Mouse (Mus musculus) cerebellum, adult 2 months (tissue): ENCODE results near the gene Sdhc. TPM values are rescaled to one million over a fixed set of nuclear protein-coding genes. Genes with fewer than 3 reads are reported as not detected.

ENCODE experiments used
- DNase-seq, 2 experiments: peaks; one replicate each; pipeline ENCODE4 v3.0.0; 2021
- H3K27ac ChIP-seq: fragments of 200-500 bp; 2 replicates; pipeline ENCODE4 v1.5.1; 2012; ENCODE audit warnings: low read length, control low read depth, inconsistent platforms; ENCODE audit not compliant: insufficient read depth
- H3K27me3 ChIP-seq: fragments of 200-500 bp; 2 replicates; pipeline ENCODE4 v1.6.1; 2012; ENCODE audit warnings: inconsistent platforms, mild to moderate bottlenecking, low read length, moderate library complexity; ENCODE audit not compliant: control insufficient read depth, insufficient read depth
- H3K4me1 ChIP-seq: fragments of 200-500 bp; 2 replicates; pipeline ENCODE4 v1.6.1; 2011; ENCODE audit warnings: low read length; ENCODE audit not compliant: control insufficient read depth, insufficient read depth
- H3K4me3 ChIP-seq: fragments of 200-500 bp; replicated peaks from 2 replicates; pipeline ENCODE3; 2011; ENCODE audit warnings: mild to moderate bottlenecking, low read depth, low read length, control low read depth; ENCODE audit not compliant: insufficient read depth
- CTCF ChIP-seq: fragments of 200-500 bp; IDR thresholded peaks from 2 replicates; pipeline ENCODE4 v1.5.1; 2011; ENCODE audit warnings: low read depth, mild to moderate bottlenecking, control low read depth, low read length, moderate library complexity, borderline replicate concordance; ENCODE audit not compliant: insufficient read depth
- POLR2A ChIP-seq: fragments of 200-500 bp; IDR thresholded peaks from 2 replicates; pipeline ENCODE4 v1.6.1; 2011; ENCODE audit warnings: low read length, control low read depth, borderline replicate concordance; ENCODE audit not compliant: insufficient read depth
- WGBS: fragments of 180-500 bp; shearing (Covaris S2); methylation state at CpG from one replicate; pipeline ENCODE4 v1.1.7; 2018; 5-methylcytosine and 5-hydroxymethylcytosine counted together
- polyA plus RNA-seq: library from polyadenylated mRNA; depleted of rRNA; stranded (reverse); fragments of >200 nt; gene quantifications from 2 replicates; pipeline ENCODE4 v1.2.3, GENCODE M21; 2012

Sdhc gene
- polyA plus RNA-seq, 1 experiment, result 302 TPM

GRCm38 (mm10) chr1:171183620-171184019 is 33.2 kb upstream of the Sdhc start:
- Histone ChIP-seq H3K27me3 (no peaks in the 10 kb centered on the region), H3K4me1 (no peaks in the 10 kb centered on the region), H3K27ac (no peak overlapping the region), H3K4me3 (no peak overlapping the region)
- TF ChIP-seq POLR2A (no peak), CTCF (no peak)
- no peak for DNase-seq
- 62% methylated on average over 3 of the region's 3 CpGs for WGBS

- Histone ChIP-seq H3K27me3 (no peaks in the 10 kb centered on the region), H3K4me3 (no peak overlapping the region), H3K4me1 (no peaks in the 10 kb centered on the region), H3K27ac (no peak overlapping the region)
- TF ChIP-seq POLR2A, result no peak
- no peak for TF ChIP-seq CTCF
- DNase-seq, result no peak
- WGBS, result 77% methylated on average over 3 of the region's 3 CpGs
These were observed 32.6 kb upstream of the Sdhc start for GRCm38 (mm10) chr1:171183025-171183424.

GRCm38 (mm10) chr1:171179487-171180171 is 29.2 kb upstream of the Sdhc start:
- Histone ChIP-seq H3K4me1 (no peaks in the 10 kb centered on the region), H3K27me3 (no peaks in the 10 kb centered on the region), H3K4me3 (no peak overlapping the region), H3K27ac (no peak overlapping the region)
- TF ChIP-seq CTCF (no peak), POLR2A (no peak)
- no peak for DNase-seq
- WGBS, result 61% methylated on average over 5 of the region's 5 CpGs

GRCm38 (mm10) chr1:171172779-171173178 is 22.4 kb upstream of the Sdhc start:
- H3K27me3 ChIP-seq, result no peaks in the 10 kb centered on the region
- DNase-seq, result no peak
- 96% methylated on average over 8 of the region's 8 CpGs for WGBS
- H3K4me3 ChIP-seq, result no peak overlapping the region
- no peaks in the 10 kb centered on the region for H3K4me1 ChIP-seq
- H3K27ac ChIP-seq, result no peak overlapping the region
- no peak for TF ChIP-seq POLR2A
- TF ChIP-seq CTCF, result no peak

- TF ChIP-seq CTCF, result no peak
- no peak for TF ChIP-seq POLR2A
- Histone ChIP-seq H3K4me1 (no peaks in the 10 kb centered on the region), H3K27ac (no peak overlapping the region), H3K4me3 (no peak overlapping the region), H3K27me3 (no peaks in the 10 kb centered on the region)
- DNase-seq, result no peak
- WGBS, result 46% methylated on average over 3 of the region's 3 CpGs
These were observed 20.7 kb upstream of the Sdhc start for GRCm38 (mm10) chr1:171171138-171171537.

- no peak for DNase-seq
- no peak for TF ChIP-seq CTCF
- no peak for TF ChIP-seq POLR2A
- H3K27me3 ChIP-seq, result no peaks in the 10 kb centered on the region
- H3K27ac ChIP-seq, result no peak overlapping the region
- no peak overlapping the region for H3K4me3 ChIP-seq
- 66% methylated on average over 3 of the region's 3 CpGs for WGBS
- no peaks in the 10 kb centered on the region for H3K4me1 ChIP-seq
These were observed 19.5 kb upstream of the Sdhc start for GRCm38 (mm10) chr1:171169913-171170312.

- H3K27me3 ChIP-seq, result no peaks in the 10 kb centered on the region
- WGBS, result 81% methylated on average over 12 of the region's 12 CpGs
- H3K4me3 ChIP-seq, result no peak overlapping the region
- H3K4me1 ChIP-seq, result no peaks in the 10 kb centered on the region
- H3K27ac ChIP-seq, result no peak overlapping the region
- no peak for DNase-seq
- TF ChIP-seq POLR2A (no peak), CTCF (no peak)
These were observed 18.5 kb upstream of the Sdhc start for GRCm38 (mm10) chr1:171168906-171169305.

GRCm38 (mm10) chr1:171165629-171166345 is 15.4 kb upstream of the Sdhc start:
- H3K27ac ChIP-seq, result no peak overlapping the region
- TF ChIP-seq CTCF, result no peak
- no peak for TF ChIP-seq POLR2A
- 76% methylated on average over 5 of the region's 5 CpGs for WGBS
- H3K4me3 ChIP-seq, result no peak overlapping the region
- H3K27me3 ChIP-seq, result no peaks in the 10 kb centered on the region
- H3K4me1 ChIP-seq, result no peaks in the 10 kb centered on the region
- DNase-seq, result no peak
